Mouse (Mus musculus) neural tube, embryonic 11.5 days (tissue): ENCODE measurements around the gene Mfrp. TPM values are rescaled to one million over a fixed set of nuclear protein-coding genes. Genes with fewer than 3 reads are reported as not detected.

Experiments used
- ATAC-seq: fragments of 200-750 bp; cut with Nextera tagmentation; 2 replicates; pipeline ENCODE4 v1.8.0; 2017; ENCODE audit warnings: moderate number of reproducible peaks, mild to moderate bottlenecking, moderate TSS enrichment, moderate library complexity; ENCODE audit not compliant: insufficient read depth, low FRiP score, low TSS enrichment
- DNase-seq: peaks from one replicate; pipeline ENCODE4 v3.0.0-alpha.2; 2015; ENCODE audit warnings: low spot score
- H3K27ac ChIP-seq: fragments of 300-500 bp; sonication (generic); 2 replicates; pipeline ENCODE4 v1.5.1; 2014; ENCODE audit warnings: low read depth, mild to moderate bottlenecking, low read length
- H3K27me3 ChIP-seq: fragments of 300-500 bp; sonication (generic); 2 replicates; pipeline ENCODE4 v1.6.1; 2014; ENCODE audit warnings: mild to moderate bottlenecking, low read length, mixed read lengths; ENCODE audit not compliant: control insufficient read depth, insufficient read depth
- H3K36me3 ChIP-seq: fragments of 300-500 bp; sonication (generic); 2 replicates; pipeline ENCODE4 v1.6.1; 2014; ENCODE audit warnings: mild to moderate bottlenecking, low read length, moderate library complexity, mixed read lengths; ENCODE audit not compliant: control insufficient read depth, insufficient read depth
- H3K4me1 ChIP-seq: fragments of 300-500 bp; sonication (generic); 2 replicates; pipeline ENCODE4 v1.6.1; 2014; ENCODE audit warnings: low read length, mixed read lengths; ENCODE audit not compliant: control insufficient read depth, insufficient read depth
- H3K4me2 ChIP-seq: fragments of 300-500 bp; sonication (generic); 2 replicates; pipeline ENCODE4 v1.6.1; 2014; ENCODE audit warnings: low read depth, mild to moderate bottlenecking, moderate library complexity
- H3K4me3 ChIP-seq: fragments of 300-500 bp; sonication (generic); 2 replicates; pipeline ENCODE4 v1.5.1; 2014; ENCODE audit warnings: low read depth, low read length
- H3K9ac ChIP-seq: fragments of 300-500 bp; sonication (generic); 2 replicates; pipeline ENCODE4 v1.6.1; 2014; ENCODE audit warnings: mild to moderate bottlenecking, low read length
- H3K9me3 ChIP-seq: fragments of 300-500 bp; sonication (generic); 2 replicates; pipeline ENCODE4 v1.6.1; 2016; ENCODE audit warnings: low read length; ENCODE audit not compliant: control insufficient read depth
- WGBS: fragments of 180-500 bp; shearing (Covaris S2); extraction: QIAGEN DNeasy Blood & Tissue Kit; methylation state at CpG from one replicate; pipeline ENCODE4 v1.1.7; 2014; 5-methylcytosine and 5-hydroxymethylcytosine counted together
- polyA plus RNA-seq: library from polyadenylated mRNA; unstranded; fragments of >200 nt; fragmentation: Nextera tagmentation; extraction: Ambion mirVana; gene quantifications from 2 replicates; pipeline ENCODE4 v1.2.1, GENCODE M21; 2014

The Mfrp gene
- polyA plus RNA-seq, 1 experiment from 2014 or later = 0.21 TPM

DNA sequence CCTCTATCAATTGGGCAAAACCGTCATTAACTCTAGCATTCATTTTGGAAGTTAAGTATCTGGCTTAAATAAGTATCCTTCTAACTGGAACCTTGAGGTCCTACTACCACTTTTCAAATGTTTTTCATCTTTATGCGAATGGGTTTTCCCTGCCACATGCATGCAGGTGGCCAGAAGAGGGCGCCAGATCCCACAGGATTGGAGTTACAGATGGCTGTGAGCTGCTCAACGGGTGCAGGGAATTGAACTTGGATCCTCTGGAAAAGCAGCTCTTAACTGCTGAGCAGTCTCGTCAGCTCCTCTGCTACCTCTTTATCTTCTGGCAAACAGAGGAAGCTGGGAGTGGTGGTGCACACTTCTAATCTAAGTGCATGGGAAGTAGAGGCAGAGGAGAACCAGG lies 17.5 kb downstream of the Mfrp start:
- Histone ChIP-seq H3K9me3 (no peaks in the 10 kb centered on the region), H3K27ac (no peak overlapping the region), H3K27me3 (no peaks in the 10 kb centered on the region), H3K4me3 (no peak overlapping the region), H3K9ac (no peak overlapping the region), H3K36me3 (no peaks in the 10 kb centered on the region), H3K4me1 (no peaks in the 10 kb centered on the region), H3K4me2 (no peak overlapping the region)
- DNase-seq (no peak), ATAC-seq (no peak)
- 52% methylated on average over 5 of the region's 5 CpGs for WGBS

DNA sequence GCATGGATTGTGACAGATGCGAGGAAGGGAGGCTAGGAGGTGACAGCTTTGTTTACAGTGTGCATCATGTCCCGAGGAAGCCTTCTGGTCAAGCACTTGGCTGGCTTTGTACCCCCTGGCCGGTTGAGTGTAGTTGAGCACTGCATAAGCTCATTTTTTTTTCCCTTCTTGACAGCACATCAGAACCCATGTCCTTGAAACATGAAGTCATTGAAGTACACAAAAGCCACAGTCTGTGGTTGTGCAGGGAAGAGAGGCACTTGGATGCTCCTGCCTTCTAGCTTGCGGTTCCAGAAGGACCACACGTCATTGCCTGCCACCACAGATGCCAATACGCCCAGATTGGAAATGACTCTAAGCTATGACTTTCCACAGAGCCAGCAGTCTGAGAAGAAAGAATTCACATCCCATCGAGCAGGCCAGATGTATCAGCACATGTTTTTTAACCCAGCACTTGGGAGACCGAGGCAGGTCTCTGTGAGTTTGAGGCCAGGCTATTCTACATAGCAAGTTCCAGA lies 18.5 kb downstream of the Mfrp start:
- Histone ChIP-seq H3K4me2 (no peak overlapping the region), H3K27me3 (no peaks in the 10 kb centered on the region), H3K36me3 (no peaks in the 10 kb centered on the region), H3K4me3 (no peak overlapping the region), H3K27ac (no peak overlapping the region), H3K9me3 (no peaks in the 10 kb centered on the region), H3K4me1 (no peaks in the 10 kb centered on the region), H3K9ac (no peak overlapping the region)
- 78% methylated on average over 8 of the region's 8 CpGs for WGBS
- ATAC-seq = no peak
- no peak for DNase-seq

DNA sequence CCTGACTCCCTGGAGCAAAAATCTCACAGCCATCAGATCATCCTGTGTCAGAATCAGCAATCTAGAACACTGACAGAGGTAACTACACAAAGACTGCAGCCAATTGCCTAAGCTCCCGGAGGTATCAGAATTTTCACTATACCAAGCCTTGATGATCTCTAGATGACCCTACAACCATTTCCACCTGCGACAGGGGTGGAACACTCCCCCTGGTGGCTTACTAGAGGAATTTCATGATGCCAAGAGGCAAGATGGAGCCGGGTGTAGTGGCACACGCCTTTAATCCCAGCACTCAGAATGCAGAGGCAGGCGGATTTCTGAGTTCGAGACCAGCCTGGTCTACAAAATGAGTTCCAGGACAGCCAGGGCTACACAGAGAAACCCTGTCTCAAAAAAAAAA lies 22.8 kb downstream of the Mfrp start:
- H3K4me2 ChIP-seq = no peak overlapping the region
- no peaks in the 10 kb centered on the region for H3K9me3 ChIP-seq
- DNase-seq = no peak
- no peaks in the 10 kb centered on the region for H3K27me3 ChIP-seq
- peaks cover 4% of the 10 kb centered on the region; the same call in 1 of the 2 replicates for H3K4me1 ChIP-seq
- H3K36me3 ChIP-seq = no peaks in the 10 kb centered on the region
- no peak for ATAC-seq
- H3K27ac ChIP-seq = no peak overlapping the region
- no peak overlapping the region for H3K4me3 ChIP-seq
- H3K9ac ChIP-seq = no peak overlapping the region
- 74% methylated on average over 6 of the region's 6 CpGs for WGBS

DNA sequence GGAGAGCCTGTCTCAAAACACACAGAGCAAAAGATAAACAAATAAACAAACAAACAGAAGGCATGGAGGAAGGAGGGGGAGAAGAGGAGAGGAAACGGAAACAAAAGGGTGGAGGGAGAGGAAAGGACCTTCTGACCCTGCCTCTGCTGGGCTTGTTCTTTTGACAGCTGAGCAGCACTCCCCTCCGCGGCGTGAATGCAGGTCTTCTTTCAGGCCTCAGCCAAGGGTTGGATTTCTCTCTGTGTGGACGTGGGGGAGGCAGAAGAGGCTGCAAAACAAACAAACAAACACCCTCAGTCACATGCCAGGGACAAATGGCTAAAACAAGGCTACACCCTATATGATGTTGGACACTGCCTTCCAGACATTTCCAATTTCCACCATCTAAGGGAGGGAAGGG lies 23.5 kb downstream of the Mfrp start:
- Histone ChIP-seq H3K4me3 (no peak overlapping the region), H3K4me1 (peaks cover 6% of the 10 kb centered on the region), H3K27ac (no peak overlapping the region), H3K36me3 (no peaks in the 10 kb centered on the region), H3K9me3 (no peaks in the 10 kb centered on the region), H3K4me2 (no peak overlapping the region), H3K27me3 (no peaks in the 10 kb centered on the region), H3K9ac (no peak overlapping the region)
- ATAC-seq = no peak
- no peak for DNase-seq
- WGBS = 43% methylated on average over 5 of the region's 5 CpGs

DNA sequence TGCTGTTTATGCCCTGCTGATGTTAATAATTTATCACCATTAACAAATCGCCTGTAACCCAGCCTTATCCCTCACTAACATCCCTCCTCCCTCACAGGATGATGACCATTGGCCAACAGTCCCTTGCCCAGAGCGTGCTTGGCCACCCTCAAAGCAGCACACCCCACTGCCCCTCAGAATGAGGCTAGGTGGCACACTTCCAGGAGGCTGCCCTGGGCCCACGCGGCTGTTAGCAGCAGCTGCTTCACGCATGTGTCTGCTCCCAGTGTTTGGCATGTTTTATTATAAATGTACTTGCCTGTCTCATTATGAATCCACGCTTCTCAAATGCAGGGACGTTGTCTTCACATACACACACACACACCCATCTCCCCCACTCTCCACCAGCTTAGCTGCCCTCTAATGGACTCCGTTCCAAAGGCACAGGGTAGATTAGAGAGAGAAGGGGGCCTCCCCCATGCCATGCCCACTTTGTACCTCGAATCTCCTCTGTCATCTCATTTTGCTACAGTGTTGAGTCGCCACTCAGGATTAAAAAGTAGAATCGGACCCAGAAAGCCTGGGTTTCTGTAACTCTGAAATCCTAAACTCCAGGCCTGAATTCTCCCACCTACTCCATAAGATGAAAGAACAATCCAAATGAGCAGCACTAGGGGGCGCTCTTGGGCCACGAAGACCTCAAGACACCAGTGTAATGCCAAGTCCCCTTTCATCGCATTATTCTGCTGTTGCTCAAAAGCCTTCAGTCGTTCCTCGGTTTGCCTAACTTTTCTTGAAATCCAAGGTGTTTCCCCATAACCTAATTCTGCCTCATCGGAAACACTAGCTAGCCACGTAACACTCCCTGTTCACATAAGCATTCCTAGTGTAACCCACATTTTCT lies 24.3 kb downstream of the Mfrp start:
- H3K4me1 ChIP-seq = peaks cover 12% of the 10 kb centered on the region
- H3K9me3 ChIP-seq = no peaks in the 10 kb centered on the region
- DNase-seq (peak; percentile 87), ATAC-seq (no peak)
- H3K27me3 ChIP-seq = no peaks in the 10 kb centered on the region
- no peaks in the 10 kb centered on the region for H3K36me3 ChIP-seq
- H3K9ac ChIP-seq = no peak overlapping the region
- no peak overlapping the region for H3K4me2 ChIP-seq
- 36% methylated on average over 18 of the region's 18 CpGs for WGBS
- H3K27ac ChIP-seq = no peak overlapping the region
- H3K4me3 ChIP-seq = no peak overlapping the region

DNA sequence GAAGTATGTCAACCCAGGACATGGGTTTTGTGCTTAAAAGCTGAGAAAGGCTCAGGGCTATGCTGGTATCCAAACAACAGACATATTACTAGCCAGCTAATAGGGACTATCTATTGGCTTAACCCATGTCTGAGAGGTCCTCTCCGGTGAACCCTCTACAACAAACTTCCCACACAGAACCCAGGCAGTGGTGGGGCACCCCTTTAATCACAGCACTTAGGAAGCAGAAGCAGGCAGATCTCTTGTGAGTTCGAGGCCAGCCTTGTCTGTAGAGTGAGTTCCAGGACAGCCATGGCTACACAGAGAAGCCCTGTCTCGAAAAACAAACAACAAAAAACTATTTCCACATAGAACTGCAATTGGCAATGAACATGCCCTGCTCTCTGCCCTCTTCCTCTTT lies 25.2 kb downstream of the Mfrp start:
- Histone ChIP-seq H3K27ac (no peak overlapping the region), H3K4me2 (no peak overlapping the region), H3K27me3 (no peaks in the 10 kb centered on the region), H3K36me3 (no peaks in the 10 kb centered on the region), H3K4me1 (peaks cover 13% of the 10 kb centered on the region), H3K9me3 (no peaks in the 10 kb centered on the region), H3K9ac (no peak overlapping the region), H3K4me3 (no peak overlapping the region)
- no peak for DNase-seq
- ATAC-seq = no peak
- WGBS = 89% methylated on average over 3 of the region's 3 CpGs

DNA sequence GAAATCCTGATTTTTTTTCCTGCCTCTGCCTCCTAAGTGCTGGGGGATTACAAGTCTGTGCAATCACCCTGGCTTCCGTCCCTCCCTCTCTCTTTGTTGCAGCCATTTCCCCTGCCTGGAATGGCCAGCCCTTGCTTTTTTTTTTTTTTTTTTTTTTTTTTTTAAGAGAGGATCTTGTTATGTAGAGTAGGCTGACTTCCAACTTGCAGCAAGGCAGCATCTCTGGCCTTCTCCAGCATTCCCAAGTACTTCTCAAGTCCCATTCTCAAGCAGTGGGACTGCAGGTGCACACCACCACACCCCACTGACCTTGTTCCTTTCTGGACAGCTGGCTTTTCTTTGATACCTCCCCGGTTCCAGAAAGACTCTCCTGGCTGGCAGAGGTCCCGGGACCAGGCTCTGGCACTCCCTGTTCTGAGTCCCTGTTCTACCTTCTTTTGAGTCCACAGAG lies 25.8 kb downstream of the Mfrp start:
- peaks cover 13% of the 10 kb centered on the region for H3K4me1 ChIP-seq
- H3K9me3 ChIP-seq = no peaks in the 10 kb centered on the region
- 0 out of 2 replicates have a peak, but pooled peaks cover under 1% of the 10 kb centered on the region for H3K27me3 ChIP-seq
- no peak overlapping the region for H3K27ac ChIP-seq
- H3K36me3 ChIP-seq = no peaks in the 10 kb centered on the region
- DNase-seq (no peak), ATAC-seq (no peak)
- no peak overlapping the region for H3K9ac ChIP-seq
- H3K4me2 ChIP-seq = no peak overlapping the region
- H3K4me3 ChIP-seq = no peak overlapping the region
- 55% methylated on average over 3 of the region's 3 CpGs for WGBS

DNA sequence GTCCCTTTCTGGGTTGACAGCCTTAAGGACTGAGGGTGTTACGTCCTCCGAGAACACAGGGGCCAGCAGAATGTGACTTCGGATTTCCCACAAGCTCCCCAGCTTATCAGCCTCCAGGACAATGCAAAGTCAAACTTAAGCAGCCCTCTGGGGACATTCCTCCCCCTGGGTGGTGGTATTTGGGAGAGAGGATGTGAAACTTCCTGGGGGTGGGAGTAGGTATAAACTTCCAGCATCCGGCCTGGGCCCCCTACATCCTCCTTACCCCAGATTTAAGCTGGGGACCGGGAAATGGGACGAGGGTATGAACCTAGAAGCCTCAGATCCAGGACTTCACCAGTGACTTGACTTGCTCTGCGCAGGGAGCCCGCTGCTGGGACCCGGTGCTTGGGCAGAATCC lies 28.1 kb downstream of the Mfrp start:
- H3K9ac ChIP-seq = peak overlapping the region; percentile 61
- H3K4me3 ChIP-seq = peak overlapping the region; percentile 34
- ATAC-seq (no peak), DNase-seq (no peak)
- no peak overlapping the region for H3K27ac ChIP-seq
- 8% methylated on average over 9 of the region's 9 CpGs for WGBS
- H3K27me3 ChIP-seq = peaks cover 21% of the 10 kb centered on the region
- H3K9me3 ChIP-seq = no peaks in the 10 kb centered on the region
- H3K4me1 ChIP-seq = peaks cover 23% of the 10 kb centered on the region
- H3K4me2 ChIP-seq = peak overlapping the region; percentile 70
- no peaks in the 10 kb centered on the region for H3K36me3 ChIP-seq

DNA sequence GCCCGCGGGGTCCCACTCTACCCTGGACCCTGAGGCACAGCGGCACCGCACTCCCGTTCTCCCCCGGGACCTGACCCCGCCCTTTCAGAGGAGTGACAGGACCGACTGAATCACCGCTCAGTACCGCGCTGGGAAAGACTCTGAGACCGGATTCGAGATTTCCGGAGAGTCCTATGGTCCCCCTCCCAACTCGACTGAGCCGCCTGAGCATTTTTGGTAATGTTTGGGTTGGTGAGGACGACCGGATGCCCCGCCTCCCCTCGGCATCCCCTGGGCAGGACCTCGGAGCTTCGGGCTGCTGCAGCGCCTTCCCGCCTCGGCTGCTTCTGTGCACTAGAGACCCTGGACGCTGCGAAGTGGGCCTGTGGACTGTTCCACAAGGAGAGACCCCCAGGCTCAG lies 28.5 kb downstream of the Mfrp start:
- ATAC-seq = 0 out of 2 replicates have a peak, but pooled peaks have one; percentile 35
- peak overlapping the region; percentile 61 for H3K9ac ChIP-seq
- peak; percentile 75 for DNase-seq
- H3K36me3 ChIP-seq = no peaks in the 10 kb centered on the region
- H3K27me3 ChIP-seq = peaks cover 25% of the 10 kb centered on the region
- no peaks in the 10 kb centered on the region for H3K9me3 ChIP-seq
- peaks cover 27% of the 10 kb centered on the region for H3K4me1 ChIP-seq
- H3K4me3 ChIP-seq = peak overlapping the region; percentile 34
- WGBS = under 1% methylated on average over 27 of the region's 27 CpGs
- H3K4me2 ChIP-seq = peak overlapping the region; percentile 70
- peak overlapping the region; percentile 46; the same call in 1 of the 2 replicates for H3K27ac ChIP-seq
